Mouse (Mus musculus) bone marrow, adult 2 months (tissue): ENCODE results near the gene Mdh2. TPM values are rescaled to one million over a fixed set of nuclear protein-coding genes. Genes with fewer than 3 reads are reported as not detected.

Source experiments
- H3K27ac ChIP-seq: fragments of 200-500 bp; 2 replicates; pipeline ENCODE4 v1.5.1; 2012; ENCODE audit warnings: low read depth, mild to moderate bottlenecking, control low read depth, inconsistent platforms, low read length; ENCODE audit not compliant: control insufficient read depth, poor library complexity, insufficient read depth
- H3K4me1 ChIP-seq: fragments of 200-500 bp; 2 replicates; pipeline ENCODE4 v1.6.1; 2011; ENCODE audit warnings: low read length; ENCODE audit not compliant: control insufficient read depth, insufficient read depth
- H3K4me3 ChIP-seq: fragments of 200-500 bp; replicated peaks from 2 replicates; pipeline ENCODE3; 2011; ENCODE audit warnings: mild to moderate bottlenecking, low read depth, low read length, control low read depth; ENCODE audit not compliant: control insufficient read depth
- CTCF ChIP-seq: fragments of 200-500 bp; IDR thresholded peaks from 2 replicates; pipeline ENCODE4 v1.5.1; 2011; ENCODE audit warnings: low read length, control low read depth; ENCODE audit not compliant: control insufficient read depth, insufficient read depth
- POLR2A ChIP-seq: fragments of 200-500 bp; IDR thresholded peaks from 2 replicates; pipeline ENCODE4 v1.6.1; 2011; ENCODE audit warnings: low read depth, mild to moderate bottlenecking, control low read depth, low read length, borderline replicate concordance; ENCODE audit not compliant: control insufficient read depth
- WGBS: fragments of 180-500 bp; shearing (Covaris S2); methylation state at CpG from one replicate; pipeline ENCODE4 v1.1.7; 2018; 5-methylcytosine and 5-hydroxymethylcytosine counted together
- polyA plus RNA-seq: library from polyadenylated mRNA; stranded (reverse); fragments of >200 nt; gene quantifications from 2 replicates; pipeline ENCODE4 v1.2.4, GENCODE M21; 2011; ENCODE audit warnings: low replicate concordance; ENCODE audit not compliant: missing spikeins, insufficient read depth, insufficient read length

The Mdh2 gene
- polyA plus RNA-seq, 1 experiment, result 132 TPM

DNA sequence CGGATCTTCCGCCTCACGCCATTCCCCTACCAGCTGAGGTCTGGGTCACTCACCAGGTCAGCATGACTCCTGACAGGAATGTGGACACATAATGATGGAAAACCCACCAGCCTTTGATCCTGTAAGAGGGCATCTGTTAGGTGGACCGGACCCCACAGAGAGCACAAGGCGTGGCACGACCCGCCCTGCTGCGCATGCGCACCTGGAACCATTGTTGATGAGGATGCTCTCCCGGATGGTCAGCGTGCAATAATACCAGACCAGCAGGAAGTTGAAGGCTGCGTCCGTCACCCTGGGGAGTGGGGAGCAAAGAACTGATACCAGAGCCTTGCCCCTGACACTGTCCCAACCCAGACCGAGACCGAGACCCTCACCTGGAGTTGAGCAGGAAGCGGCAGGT is 41.7 kb upstream of the Mdh2 start:
- no peak for TF ChIP-seq CTCF
- no peak for TF ChIP-seq POLR2A
- no peak overlapping the region for H3K4me3 ChIP-seq
- H3K4me1 ChIP-seq, result no peaks in the 10 kb centered on the region
- 91% methylated on average over 16 of the region's 16 CpGs for WGBS
- no peak overlapping the region for H3K27ac ChIP-seq

DNA sequence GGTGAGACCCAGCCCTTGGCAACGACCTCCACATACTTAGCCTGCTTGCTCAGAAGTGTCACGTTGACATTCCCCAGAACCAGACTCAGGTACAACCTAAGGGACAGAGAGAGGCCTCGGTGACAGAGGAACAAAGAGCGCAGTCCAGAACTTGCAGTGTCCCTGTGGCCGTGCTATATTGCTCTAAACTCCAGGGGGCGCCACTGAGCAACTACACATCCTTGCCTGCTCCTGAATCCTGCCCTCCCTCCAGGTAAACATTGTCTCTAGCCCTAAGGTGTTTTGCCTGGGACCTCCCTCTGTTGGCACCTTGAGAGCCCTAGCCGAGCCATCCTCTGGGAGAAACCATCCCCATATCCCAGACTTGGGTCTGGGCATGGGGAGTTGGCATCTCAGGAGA is 41.1 kb upstream of the Mdh2 start:
- 83% methylated on average over 7 of the region's 7 CpGs for WGBS
- no peak overlapping the region for H3K4me3 ChIP-seq

DNA sequence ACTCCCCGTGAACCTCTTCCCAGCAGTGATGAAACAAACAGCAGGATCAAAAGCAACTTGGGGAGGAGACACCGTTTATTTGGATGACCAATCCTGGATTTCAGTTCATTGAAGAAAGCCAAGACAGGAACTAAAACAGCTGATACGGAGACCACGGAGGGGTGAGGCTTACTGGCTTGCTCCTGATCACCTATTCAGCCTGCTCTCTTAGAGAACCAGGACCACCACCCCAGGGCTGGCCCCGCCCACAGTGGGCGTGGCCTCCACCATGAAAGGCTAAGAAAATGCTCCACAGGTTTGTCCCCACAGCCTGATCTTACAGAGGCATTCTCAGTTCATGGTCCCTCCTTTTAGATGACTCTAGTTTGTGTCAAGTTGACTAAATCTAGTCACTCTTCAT is 40.0 kb upstream of the Mdh2 start:
- TF ChIP-seq POLR2A (no peak), CTCF (no peak)
- WGBS, result 65% methylated on average over 6 of the region's 6 CpGs
- Histone ChIP-seq H3K4me3 (no peak overlapping the region), H3K4me1 (no peaks in the 10 kb centered on the region; the same call in 1 of the 2 replicates), H3K27ac (no peak overlapping the region)

More for the DNA sequence above, 41.1 kb upstream of the Mdh2 start:
- TF ChIP-seq POLR2A (no peak), CTCF (peak; percentile 59; the same call in 1 of the 2 replicates)
- Histone ChIP-seq H3K27ac (no peak overlapping the region), H3K4me1 (no peaks in the 10 kb centered on the region)

DNA sequence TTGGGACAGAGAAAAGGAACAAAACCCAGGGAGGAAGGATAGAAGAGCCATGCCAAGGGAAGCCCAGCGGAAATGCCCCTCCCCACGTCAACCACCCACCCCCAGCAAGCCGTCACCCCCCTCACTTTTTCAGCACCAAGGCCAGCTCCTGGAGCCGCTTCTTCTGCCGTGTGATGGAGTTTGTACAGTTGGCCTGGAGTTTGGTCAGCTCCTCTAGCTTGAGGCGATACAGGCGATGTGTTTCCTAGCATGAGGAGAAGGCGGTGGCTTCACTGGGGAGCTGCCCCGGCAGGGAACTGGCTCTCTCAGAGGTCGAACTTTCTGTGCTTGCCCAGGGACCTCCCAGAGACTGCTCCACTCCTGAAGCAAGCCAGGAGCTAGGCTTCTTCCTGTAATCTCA is 36.1 kb upstream of the Mdh2 start:
- TF ChIP-seq POLR2A (no peak), CTCF (no peak)
- Histone ChIP-seq H3K4me3 (no peak overlapping the region), H3K27ac (no peak overlapping the region), H3K4me1 (peaks cover 1% of the 10 kb centered on the region; the same call in 1 of the 2 replicates)
- 72% methylated on average over 10 of the region's 10 CpGs for WGBS

DNA sequence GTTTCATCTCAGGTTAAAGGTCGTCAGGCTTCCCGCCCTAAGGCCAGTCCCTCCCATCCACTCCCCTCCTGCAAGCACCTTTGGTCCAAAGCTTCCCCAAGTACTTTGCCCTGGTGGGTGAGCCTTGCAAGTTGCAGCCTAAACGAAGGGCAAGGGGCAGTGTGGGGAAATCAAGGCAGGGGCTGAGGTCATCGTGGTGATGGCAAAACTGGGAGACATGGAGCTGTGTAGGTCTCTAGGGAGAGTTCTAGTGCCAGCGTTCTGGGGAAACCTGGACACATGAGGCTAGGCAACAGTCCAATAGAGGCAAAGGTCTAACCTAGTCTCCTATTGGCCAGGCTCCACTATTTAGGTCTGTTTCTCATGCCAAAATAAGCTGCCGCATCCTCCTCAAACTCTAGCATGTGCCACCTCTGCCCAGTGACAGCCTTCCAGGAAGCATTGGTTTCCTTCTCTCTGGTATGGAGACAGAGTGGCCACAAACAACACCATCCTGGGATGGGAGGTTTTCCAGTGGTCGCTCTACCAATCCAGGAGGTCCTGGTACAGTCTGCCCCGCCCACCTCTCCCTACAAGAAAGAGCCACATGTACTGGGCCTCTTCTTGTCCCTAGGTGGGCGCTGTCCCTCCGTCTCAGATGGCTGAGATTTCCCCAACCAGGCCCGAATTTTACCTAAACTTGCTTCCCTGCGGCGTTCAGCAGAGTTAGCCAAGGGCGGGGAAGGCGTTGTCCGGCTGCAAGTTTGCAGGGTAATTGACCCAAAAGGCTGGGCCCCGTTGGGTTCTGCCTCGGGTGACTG is 35.1 kb upstream of the Mdh2 start:
- 29% methylated on average over 18 of the region's 18 CpGs for WGBS
- H3K27ac ChIP-seq, result peak overlapping the region; percentile 52
- H3K4me3 ChIP-seq, result peak overlapping the region; percentile 94
- no peak for TF ChIP-seq POLR2A
- no peak for TF ChIP-seq CTCF
- peaks cover 1% of the 10 kb centered on the region; the same call in 1 of the 2 replicates for H3K4me1 ChIP-seq

DNA sequence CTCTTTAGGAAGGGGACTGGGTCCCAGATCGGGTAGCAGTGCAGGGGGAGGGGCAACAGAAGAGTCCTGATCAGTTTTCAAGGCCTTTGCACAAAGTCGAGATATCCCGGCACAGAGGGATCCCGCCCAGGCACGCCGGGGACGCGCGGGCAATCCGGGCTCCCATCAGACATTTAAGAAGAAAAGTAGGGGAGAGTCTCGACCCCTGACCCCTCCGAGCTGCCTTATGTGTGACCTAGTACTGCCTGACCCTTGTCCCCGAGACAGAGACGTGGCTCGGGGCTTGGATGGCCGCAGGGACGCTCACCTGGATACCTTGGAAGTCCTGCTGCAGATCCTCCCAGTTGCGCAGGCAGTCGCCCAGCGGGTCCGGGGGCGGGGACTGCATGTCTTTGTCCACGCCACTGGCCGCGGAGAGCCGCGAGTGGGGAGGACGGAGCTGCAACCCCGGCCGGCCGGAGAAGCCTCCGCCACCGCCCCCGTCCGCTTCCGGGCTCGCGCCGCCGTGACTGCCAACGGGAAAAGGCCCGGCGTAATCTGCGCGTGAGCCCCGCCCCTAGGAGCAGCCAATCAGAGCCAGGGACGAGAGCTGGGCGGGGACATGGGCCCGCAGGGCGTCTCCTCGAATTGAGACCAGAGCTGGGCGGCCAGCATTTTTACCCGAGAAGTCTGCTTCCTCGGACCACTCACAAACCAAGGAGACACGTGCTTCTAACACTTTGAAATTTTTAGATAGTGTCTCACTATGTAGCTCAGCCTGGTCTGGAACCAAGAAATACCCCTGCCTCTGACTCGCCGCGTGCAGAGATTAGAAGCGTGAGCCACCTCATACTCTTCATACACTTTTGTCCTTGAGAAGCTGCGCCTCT is 34.3 kb upstream of the Mdh2 start, which contains the start of gene Tmem120a:
TSS of gene Tmem120a (minus strand) at position 708 of the 869 bp plus-strand sequence.
- Histone ChIP-seq H3K4me3 (peak within 1 kb of the TSS; percentile 94), H3K27ac (peak within 1 kb of the TSS; percentile 52), H3K4me1 (peaks cover 1% of the 10 kb centered on the region; the same call in 1 of the 2 replicates)
- TF ChIP-seq POLR2A, result peak; percentile 71; the same call in 1 of the 2 replicates
- no peak for TF ChIP-seq CTCF
- WGBS, result under 1% methylated on average over 60 of the region's 60 CpGs

DNA sequence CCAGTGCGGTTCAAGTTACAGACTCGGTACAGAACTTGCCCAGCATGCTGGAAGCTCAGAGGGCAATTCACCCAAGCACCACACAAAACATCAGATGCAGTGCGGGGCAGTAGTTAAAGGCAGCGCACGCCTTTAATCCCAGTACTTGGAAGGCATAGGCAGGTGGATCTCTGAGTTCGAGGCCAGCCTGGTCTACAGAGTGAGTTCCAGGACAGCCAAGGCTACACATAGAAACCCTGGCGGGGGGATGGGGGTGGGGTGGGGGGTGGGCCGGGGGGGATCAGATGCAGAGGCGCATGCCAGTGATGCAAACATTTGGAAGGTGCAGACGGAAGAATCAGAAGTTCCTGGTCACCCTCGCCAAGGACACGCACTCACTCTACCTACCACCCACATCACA is 33.5 kb upstream of the Mdh2 start:
- Histone ChIP-seq H3K4me3 (peak overlapping the region; percentile 39), H3K27ac (no peak overlapping the region)
- WGBS, result 33% methylated on average over 12 of the region's 12 CpGs

DNA sequence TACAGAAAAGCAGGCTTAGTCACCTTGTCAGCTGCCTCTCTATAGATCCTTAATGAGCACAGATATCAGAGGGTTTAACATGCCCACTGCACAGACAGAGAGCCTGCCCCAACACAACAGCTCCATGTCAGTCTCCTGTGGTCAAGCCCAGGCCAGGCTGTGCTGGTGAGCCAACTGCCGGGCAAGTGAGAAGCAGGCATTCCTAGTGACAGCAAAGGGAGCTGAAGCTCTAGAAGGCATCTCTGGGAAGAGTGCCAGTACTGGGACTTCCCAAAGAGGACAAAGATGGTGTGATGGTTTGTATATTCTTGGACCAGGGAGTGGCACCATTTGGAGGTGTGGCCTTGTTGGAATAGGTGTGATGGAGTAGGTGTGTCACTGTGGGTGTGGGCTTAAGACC is 27.2 kb upstream of the Mdh2 start:
- Histone ChIP-seq H3K4me1 (no peaks in the 10 kb centered on the region), H3K4me3 (no peak overlapping the region)
- TF ChIP-seq POLR2A (no peak), CTCF (no peak)

More for the DNA sequence above, 33.5 kb upstream of the Mdh2 start:
- TF ChIP-seq CTCF (no peak), POLR2A (no peak)
- H3K4me1 ChIP-seq, result peaks cover 1% of the 10 kb centered on the region; the same call in 1 of the 2 replicates

More for the DNA sequence above, 27.2 kb upstream of the Mdh2 start:
- H3K27ac ChIP-seq, result no peak overlapping the region
- WGBS, result 78% methylated on average over 1 of the region's 1 CpGs
